Mouse (Mus musculus) intestine, embryonic 16.5 days (tissue): ENCODE measurements around the gene Slc35c1. TPM values are rescaled to one million over a fixed set of nuclear protein-coding genes. Genes with fewer than 3 reads are reported as not detected.

Source experiments
- ATAC-seq: fragments of 200-750 bp; cut with Nextera tagmentation; 2 replicates; pipeline ENCODE4 v1.8.0; 2017; ENCODE audit warnings: moderate TSS enrichment, moderate library complexity
- H3K27ac ChIP-seq: fragments of 300-500 bp; sonication (generic); 2 replicates; pipeline ENCODE4 v1.5.1; 2014; ENCODE audit warnings: mild to moderate bottlenecking, low read length
- H3K27me3 ChIP-seq: fragments of 300-500 bp; sonication (generic); replicated peaks from 2 replicates; pipeline ENCODE4 v1.6.1; 2014; ENCODE audit warnings: low read length, control low read depth, mixed read lengths; ENCODE audit not compliant: control insufficient read depth, insufficient read depth
- H3K36me3 ChIP-seq: fragments of 300-500 bp; sonication (generic); 2 replicates; pipeline ENCODE4 v1.6.1; 2014; ENCODE audit warnings: low read length, control low read depth; ENCODE audit not compliant: control insufficient read depth, insufficient read depth
- H3K4me1 ChIP-seq: fragments of 300-500 bp; sonication (generic); 2 replicates; pipeline ENCODE4 v1.6.1; 2014; ENCODE audit warnings: low read length, control low read depth, mixed read lengths; ENCODE audit not compliant: control insufficient read depth, insufficient read depth
- H3K4me2 ChIP-seq: fragments of 300-500 bp; sonication (generic); 2 replicates; pipeline ENCODE4 v1.6.1; 2014; ENCODE audit warnings: low read depth, low read length, control low read depth
- H3K4me3 ChIP-seq: fragments of 300-500 bp; sonication (generic); 2 replicates; pipeline ENCODE4 v1.5.1; 2014; ENCODE audit warnings: mild to moderate bottlenecking, low read length
- H3K9ac ChIP-seq: fragments of 300-500 bp; sonication (generic); 2 replicates; pipeline ENCODE4 v1.6.1; 2014; ENCODE audit warnings: low read depth, low read length
- H3K9me3 ChIP-seq: fragments of 300-500 bp; sonication (generic); 2 replicates; pipeline ENCODE4 v1.6.1; 2016; ENCODE audit warnings: low read length, control low read depth; ENCODE audit not compliant: control insufficient read depth
- WGBS: fragments of 180-500 bp; shearing (Covaris S2); extraction: QIAGEN DNeasy Blood & Tissue Kit; methylation state at CpG from one replicate; pipeline ENCODE4 v1.1.7; 2014; 5-methylcytosine and 5-hydroxymethylcytosine counted together
- polyA plus RNA-seq: library from polyadenylated mRNA; unstranded; fragments of >200 nt; fragmentation: Nextera tagmentation; extraction: Ambion mirVana; gene quantifications from 2 replicates; pipeline ENCODE4 v1.2.1, GENCODE M21; 2015

The Slc35c1 gene
- polyA plus RNA-seq, 1 experiment from 2014 or later, result 57.6 TPM

DNA sequence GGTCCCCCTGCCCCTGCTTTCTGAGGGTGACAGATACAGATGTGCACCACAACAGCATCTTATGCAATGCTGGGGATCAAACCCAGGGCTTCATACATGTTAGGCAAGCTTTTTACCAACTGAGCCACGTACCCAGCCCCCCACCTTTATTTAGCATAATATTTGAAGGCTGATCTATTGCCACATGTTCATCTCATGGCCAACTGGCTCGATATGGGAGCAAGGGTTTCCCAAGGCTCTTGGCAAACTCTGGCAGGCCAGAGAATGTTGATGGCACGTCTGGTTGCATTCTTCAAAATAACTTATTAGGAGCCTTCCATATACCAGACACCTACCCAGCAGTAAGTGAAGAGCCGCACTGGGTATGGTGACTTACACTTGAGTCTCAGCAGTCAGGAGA is 17.0 kb downstream of the Slc35c1 start:
- Histone ChIP-seq H3K27ac (no peak overlapping the region), H3K36me3 (no peaks in the 10 kb centered on the region), H3K4me3 (no peak overlapping the region), H3K9ac (no peak overlapping the region), H3K4me2 (no peak overlapping the region), H3K27me3 (no peaks in the 10 kb centered on the region), H3K4me1 (peaks cover 8% of the 10 kb centered on the region), H3K9me3 (no peaks in the 10 kb centered on the region)
- 86% methylated on average over 4 of the region's 4 CpGs for WGBS
- no peak for ATAC-seq

DNA sequence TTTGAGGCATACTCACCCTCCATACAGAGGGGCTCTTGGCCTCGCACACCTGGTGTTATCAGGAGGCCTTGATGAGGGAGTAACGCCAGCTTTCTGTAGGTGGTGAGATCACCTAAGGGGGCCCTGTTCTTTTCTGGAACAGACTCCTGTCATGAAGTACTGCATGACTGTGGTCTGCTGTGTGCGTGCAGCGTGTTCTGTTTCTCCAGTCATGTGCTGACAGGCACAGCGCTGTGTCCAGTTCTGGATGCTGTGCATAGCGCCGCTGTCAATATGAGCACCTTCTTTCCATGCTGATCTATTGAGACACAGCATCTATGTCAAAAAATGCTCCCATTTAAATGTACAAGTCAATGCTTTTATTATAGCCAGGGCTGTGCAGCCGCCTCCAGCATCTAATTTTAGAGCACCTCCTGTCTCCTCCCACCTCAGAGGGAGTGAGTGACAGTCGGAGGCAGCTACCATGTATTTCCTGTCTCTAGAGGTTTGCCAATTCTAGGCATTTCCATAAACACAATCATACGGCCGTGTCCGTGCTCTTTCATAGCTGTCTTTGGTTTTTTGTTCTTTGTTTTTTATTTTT is 17.8 kb downstream of the Slc35c1 start:
- Histone ChIP-seq H3K36me3 (no peaks in the 10 kb centered on the region), H3K27me3 (no peaks in the 10 kb centered on the region), H3K4me3 (no peak overlapping the region), H3K9ac (no peak overlapping the region), H3K27ac (no peak overlapping the region), H3K4me2 (no peak overlapping the region), H3K4me1 (peaks cover 11% of the 10 kb centered on the region), H3K9me3 (no peaks in the 10 kb centered on the region)
- ATAC-seq, result no peak
- 74% methylated on average over 12 of the region's 12 CpGs for WGBS

- WGBS, result 43% methylated on average over 6 of the region's 6 CpGs
- Histone ChIP-seq H3K4me3 (no peak overlapping the region), H3K9me3 (no peaks in the 10 kb centered on the region), H3K4me2 (no peak overlapping the region), H3K27me3 (no peaks in the 10 kb centered on the region), H3K36me3 (no peaks in the 10 kb centered on the region), H3K27ac (no peak overlapping the region), H3K9ac (no peak overlapping the region), H3K4me1 (peaks cover 8% of the 10 kb centered on the region)
- peak; percentile 57 for ATAC-seq
Observed at GRCm38 (mm10) chr2:92440432-92440831, 19.9 kb downstream of the Slc35c1 start.

GRCm38 (mm10) chr2:92438567-92438966 is 21.8 kb downstream of the Slc35c1 start:
- Histone ChIP-seq H3K9ac (no peak overlapping the region), H3K4me1 (peaks cover 8% of the 10 kb centered on the region), H3K4me2 (no peak overlapping the region), H3K27ac (no peak overlapping the region), H3K36me3 (no peaks in the 10 kb centered on the region), H3K4me3 (no peak overlapping the region), H3K27me3 (no peaks in the 10 kb centered on the region), H3K9me3 (no peaks in the 10 kb centered on the region)
- 62% methylated on average over 3 of the region's 3 CpGs for WGBS
- ATAC-seq, result no peak

DNA sequence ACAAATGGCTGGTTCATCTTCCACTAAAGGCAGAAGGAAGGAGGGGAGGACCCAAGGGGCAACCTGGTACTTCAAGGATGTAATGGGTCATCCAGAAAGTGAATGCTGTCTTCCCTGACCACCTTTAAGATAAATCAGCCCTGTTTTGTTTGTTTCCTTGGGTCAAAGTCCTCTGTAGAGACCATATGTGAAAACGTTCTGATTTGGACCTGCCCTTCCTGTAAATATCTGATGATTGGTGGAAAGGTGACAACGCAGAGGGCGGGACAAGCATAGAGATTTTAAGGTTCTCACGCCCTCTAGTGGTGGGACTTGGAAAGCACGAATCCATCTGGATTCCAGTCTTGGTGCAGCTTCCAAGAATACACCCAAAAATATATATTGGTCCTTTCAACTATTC is 22.5 kb downstream of the Slc35c1 start:
- no peaks in the 10 kb centered on the region for H3K27me3 ChIP-seq
- no peak overlapping the region for H3K9ac ChIP-seq
- H3K9me3 ChIP-seq, result no peaks in the 10 kb centered on the region
- H3K4me3 ChIP-seq, result no peak overlapping the region
- no peak for ATAC-seq
- 0% methylated on average over 5 of the region's 5 CpGs for WGBS
- H3K27ac ChIP-seq, result no peak overlapping the region
- 0 out of 2 replicates have a peak overlapping the region, but pooled peaks have one; percentile 34 for H3K4me2 ChIP-seq
- H3K36me3 ChIP-seq, result no peaks in the 10 kb centered on the region
- peaks cover 13% of the 10 kb centered on the region for H3K4me1 ChIP-seq

DNA sequence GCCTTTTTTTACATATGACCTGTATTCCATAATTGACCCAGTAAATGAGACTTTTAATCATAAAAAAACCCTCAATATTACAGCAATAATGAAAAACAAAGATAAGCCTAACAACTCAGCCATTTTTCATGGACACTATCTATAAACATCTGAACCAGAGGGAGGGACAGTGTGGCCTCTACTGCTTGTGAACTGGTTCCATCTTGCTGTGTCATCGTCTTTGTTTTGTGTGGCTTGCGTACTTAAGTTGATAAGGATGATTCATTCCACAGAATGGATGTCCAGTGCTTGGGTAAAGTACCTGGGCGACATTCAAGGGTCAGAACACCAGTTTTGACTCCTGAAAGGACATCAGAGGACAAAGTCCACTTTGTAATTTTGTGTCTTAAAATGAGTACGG is 23.0 kb downstream of the Slc35c1 start:
- no peak overlapping the region for H3K27ac ChIP-seq

GRCm38 (mm10) chr2:92435023-92435422 is 25.3 kb downstream of the Slc35c1 start:
- H3K9me3 ChIP-seq, result no peaks in the 10 kb centered on the region
- H3K4me1 ChIP-seq, result peaks cover 32% of the 10 kb centered on the region
- H3K4me2 ChIP-seq, result no peak overlapping the region
- H3K36me3 ChIP-seq, result no peaks in the 10 kb centered on the region
- no peak overlapping the region for H3K4me3 ChIP-seq
- H3K27me3 ChIP-seq, result no peaks in the 10 kb centered on the region
- H3K27ac ChIP-seq, result no peak overlapping the region
- ATAC-seq, result no peak
- 51% methylated on average over 6 of the region's 6 CpGs for WGBS
- no peak overlapping the region for H3K9ac ChIP-seq

More for the DNA sequence above, 23.0 kb downstream of the Slc35c1 start:
- Histone ChIP-seq H3K4me3 (no peak overlapping the region), H3K4me1 (peaks cover 14% of the 10 kb centered on the region), H3K36me3 (no peaks in the 10 kb centered on the region), H3K27me3 (no peaks in the 10 kb centered on the region), H3K9ac (no peak overlapping the region), H3K4me2 (no peak overlapping the region), H3K9me3 (no peaks in the 10 kb centered on the region)
- no peak for ATAC-seq
- WGBS, result 64% methylated on average over 4 of the region's 4 CpGs

GRCm38 (mm10) chr2:92434375-92434745 is 26.0 kb downstream of the Slc35c1 start:
- peak overlapping the region; percentile 79 for H3K4me2 ChIP-seq
- peak overlapping the region; percentile 54 for H3K4me3 ChIP-seq
- no peak for ATAC-seq
- WGBS, result 6% methylated on average over 12 of the region's 12 CpGs
- H3K36me3 ChIP-seq, result no peaks in the 10 kb centered on the region
- no peak overlapping the region for H3K27ac ChIP-seq
- peaks cover 38% of the 10 kb centered on the region for H3K4me1 ChIP-seq
- H3K27me3 ChIP-seq, result no peaks in the 10 kb centered on the region
- H3K9ac ChIP-seq, result peak overlapping the region; percentile 54
- no peaks in the 10 kb centered on the region for H3K9me3 ChIP-seq

DNA sequence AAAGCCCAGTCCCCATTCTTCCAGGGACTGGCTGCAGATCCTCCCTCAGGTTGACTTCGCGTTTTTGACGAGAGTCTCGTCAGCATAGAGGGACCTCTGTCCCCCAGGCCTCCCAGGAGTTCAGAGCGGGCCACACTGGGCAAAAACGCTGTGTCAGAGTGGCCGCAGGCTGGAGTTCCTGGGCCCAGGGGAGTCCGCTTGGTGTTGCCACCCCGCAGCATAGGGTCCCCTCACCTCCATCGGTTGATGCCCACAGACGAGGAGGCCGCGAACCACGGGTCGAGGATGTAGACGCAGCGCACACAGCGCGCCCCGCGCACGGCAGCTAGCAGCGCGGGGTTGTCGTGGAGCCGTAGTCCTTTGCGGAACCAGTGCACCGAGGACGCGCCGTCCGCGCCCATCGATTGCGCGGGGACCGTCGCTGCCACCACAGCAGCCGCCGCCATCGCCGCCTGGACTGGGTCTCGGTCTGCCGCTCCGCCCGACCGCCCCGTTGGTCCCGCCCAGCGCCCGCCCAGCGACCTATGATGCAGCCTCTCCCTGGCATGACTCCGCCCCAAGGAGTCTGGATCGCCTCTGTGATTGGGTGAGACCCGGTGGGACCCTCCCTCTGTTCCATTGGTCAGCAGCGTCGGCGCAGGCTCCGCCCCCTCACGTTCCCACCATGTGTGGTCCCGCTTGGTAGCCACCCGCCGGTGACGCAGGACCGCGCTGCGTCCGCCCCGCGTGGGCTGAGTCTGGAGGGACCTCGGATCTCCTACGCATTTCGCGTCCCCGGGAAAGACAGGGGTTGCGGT is 26.6 kb downstream of the Slc35c1 start, which contains the start of gene Cry2:
Gene Cry2, minus strand, starts transcription at position 466 of the 797 bp plus-strand sequence.
- Histone ChIP-seq H3K9me3 (no peaks in the 10 kb centered on the region), H3K36me3 (no peaks in the 10 kb centered on the region), H3K4me1 (peaks cover 39% of the 10 kb centered on the region), H3K4me3 (peak within 1 kb of the TSS; percentile 88), H3K27me3 (no peaks in the 10 kb centered on the region), H3K27ac (peak within 1 kb of the TSS; percentile 33; the same call in 1 of the 2 replicates), H3K4me2 (peak within 1 kb of the TSS; percentile 84), H3K9ac (peak within 1 kb of the TSS; percentile 86)
- ATAC-seq, result peak; percentile 98
- under 1% methylated on average over 76 of the region's 76 CpGs for WGBS
